Mouse (Mus musculus) B cell, adult 2 months (primary cell): ENCODE results near the gene Dclre1a.

ENCODE experiments used
- DNase-seq, 2 experiments: peaks; one replicate each; pipeline ENCODE4 v3.0.0; 2022

Dclre1a gene

DNA sequence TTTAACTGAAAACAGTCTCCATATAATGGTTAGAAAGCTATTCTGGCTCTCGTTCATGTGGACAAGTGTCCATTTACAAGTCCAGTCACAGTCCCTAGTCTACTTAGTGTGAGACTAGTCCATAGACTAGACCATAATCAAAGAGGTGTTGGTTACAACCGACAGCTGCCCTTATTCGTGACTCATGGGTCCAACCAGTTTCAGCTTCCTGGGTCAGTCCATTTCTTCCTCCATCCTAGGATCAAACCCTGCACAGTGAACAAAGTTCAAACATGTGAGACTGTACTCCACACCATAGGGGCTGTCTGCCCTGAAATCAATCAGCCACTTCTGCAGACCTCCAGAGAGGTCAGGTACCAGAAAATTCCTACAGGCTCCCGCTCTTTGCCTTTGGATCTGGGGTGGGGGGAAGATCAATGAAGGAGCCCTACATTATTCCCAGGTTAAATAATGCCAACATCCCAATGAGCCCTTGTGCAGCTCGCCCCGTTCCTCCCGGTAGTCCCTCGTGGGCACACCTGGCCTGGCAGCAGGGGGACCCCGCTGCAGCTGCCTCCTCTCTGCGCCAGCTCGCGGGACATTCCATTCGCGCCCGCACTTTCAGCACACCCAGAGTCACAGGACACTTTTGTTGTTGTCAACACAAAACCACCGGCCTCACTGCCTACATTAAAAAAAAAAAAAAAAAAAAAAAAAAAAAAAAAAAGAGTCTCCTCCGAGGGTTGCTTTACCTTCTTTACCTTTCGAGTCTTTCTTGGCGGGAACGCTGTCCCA is at the start of gene Dclre1a:
Gene Dclre1a (minus strand): TSS at position 767 of the 774 bp plus-strand sequence.
- peak; percentile 72 to 74 for DNase-seq

DNA sequence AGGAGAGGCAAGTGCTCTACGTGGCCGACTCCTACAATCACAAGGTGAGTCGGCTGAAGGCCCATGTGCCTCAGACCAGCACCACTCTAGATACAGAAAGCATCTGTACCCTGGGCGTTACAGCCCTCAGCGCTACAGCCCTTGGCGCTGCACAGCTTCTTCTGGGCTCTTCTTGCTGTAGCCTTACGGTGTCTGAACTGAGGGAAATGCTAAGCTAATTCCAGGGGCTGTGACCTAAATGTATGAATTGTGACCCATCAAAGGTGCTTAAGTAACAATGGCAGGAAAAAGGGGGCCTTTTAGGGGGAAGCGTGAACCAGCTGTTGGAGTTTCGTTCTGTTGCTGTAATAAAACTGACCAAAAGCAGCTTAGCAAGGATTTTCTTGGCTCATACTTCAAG is 44.5 kb upstream of the Dclre1a start:
- no peak for DNase-seq

DNA sequence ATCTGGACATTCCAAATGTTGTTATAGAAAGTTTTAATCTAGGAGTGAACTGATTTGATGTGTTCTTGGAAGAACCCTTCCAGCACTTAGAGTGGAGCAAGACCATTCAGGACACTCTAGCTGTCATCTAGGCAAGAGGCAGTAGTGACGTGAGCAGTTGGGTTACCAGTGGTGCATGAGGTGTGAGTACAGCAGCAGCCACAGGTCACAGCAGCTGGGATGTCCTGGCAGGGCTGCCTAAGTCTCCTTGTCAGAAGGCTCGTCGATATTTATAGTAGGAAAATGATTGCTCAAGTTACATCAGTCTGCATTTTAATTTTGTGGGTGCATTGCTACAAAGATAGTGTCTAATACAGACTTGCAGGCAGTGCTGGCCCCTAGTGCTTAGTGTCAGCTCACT is 42.2 kb upstream of the Dclre1a start:
- no peak for DNase-seq

GRCm38 (mm10) chr19:56589455-56589854 is 41.4 kb upstream of the Dclre1a start:
- DNase-seq: no peak

DNA sequence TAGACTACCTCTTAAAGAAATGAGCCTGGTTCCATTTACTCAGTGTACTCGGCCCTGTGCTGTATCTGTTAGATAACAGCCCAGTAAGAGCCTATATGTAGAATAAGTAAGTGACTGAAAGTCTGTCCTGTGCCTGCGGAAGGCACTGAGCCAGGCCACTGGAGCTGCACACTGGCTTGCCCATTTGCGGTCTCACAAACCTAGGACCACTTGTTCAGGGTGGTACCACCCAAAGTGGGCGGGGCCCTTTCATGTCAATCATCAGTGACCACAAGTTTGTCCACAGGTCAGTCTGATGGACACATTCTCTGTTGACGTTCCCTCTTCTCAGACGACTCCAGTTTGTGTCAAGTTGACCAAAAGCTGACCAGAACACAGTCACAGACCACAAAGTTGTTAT is 41.0 kb upstream of the Dclre1a start:
- DNase-seq: no peak

GRCm38 (mm10) chr19:56588205-56588626 is 40.2 kb upstream of the Dclre1a start:
- no peak for DNase-seq

DNA sequence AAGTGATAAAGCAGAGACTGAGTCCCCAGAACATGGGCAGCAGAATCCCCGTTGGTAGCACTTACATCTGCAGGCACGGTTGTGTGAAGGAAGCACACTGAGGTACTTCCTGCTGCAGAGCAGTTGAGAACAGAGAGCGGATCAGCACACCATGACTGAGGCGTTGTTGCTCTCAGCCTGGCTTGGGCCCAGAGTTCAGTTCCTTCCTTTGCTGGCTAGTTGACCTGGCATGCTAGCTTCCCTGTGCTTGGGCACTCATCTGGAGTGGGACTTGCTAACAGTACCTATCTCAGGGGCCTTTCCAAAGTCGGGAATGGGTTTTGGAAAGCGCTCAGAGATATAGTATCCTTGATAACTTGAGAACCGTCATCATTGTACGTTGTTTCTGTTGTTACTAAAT is 38.3 kb upstream of the Dclre1a start:
- DNase-seq: no peak

GRCm38 (mm10) chr19:56584288-56584687 is 36.3 kb upstream of the Dclre1a start:
- DNase-seq: no peak

DNA sequence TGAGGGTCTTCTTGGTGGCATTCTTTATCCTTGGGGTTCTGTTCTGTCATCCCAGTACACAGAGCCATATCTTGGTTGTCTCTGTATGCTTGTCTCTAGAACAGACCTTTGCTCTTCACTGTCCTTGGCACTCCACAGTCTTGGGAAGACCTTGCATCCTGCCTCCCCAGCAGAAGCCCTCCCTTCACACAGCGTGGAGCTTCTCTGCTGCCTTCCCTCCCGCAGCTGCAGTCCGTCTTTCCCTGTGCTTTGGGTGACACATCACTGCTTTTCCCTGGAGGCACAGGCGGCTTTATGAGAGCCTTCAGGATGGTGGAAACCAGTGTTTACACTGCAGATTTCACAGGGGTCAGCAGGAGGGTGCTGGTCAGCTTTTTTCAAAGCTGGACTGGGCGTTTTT is 35.8 kb upstream of the Dclre1a start:
- DNase-seq: no peak

- no peak for DNase-seq
Observed at GRCm38 (mm10) chr19:56581981-56582380, 34.0 kb upstream of the Dclre1a start.

GRCm38 (mm10) chr19:56577801-56578200 is 29.8 kb upstream of the Dclre1a start:
- DNase-seq: no peak

DNA sequence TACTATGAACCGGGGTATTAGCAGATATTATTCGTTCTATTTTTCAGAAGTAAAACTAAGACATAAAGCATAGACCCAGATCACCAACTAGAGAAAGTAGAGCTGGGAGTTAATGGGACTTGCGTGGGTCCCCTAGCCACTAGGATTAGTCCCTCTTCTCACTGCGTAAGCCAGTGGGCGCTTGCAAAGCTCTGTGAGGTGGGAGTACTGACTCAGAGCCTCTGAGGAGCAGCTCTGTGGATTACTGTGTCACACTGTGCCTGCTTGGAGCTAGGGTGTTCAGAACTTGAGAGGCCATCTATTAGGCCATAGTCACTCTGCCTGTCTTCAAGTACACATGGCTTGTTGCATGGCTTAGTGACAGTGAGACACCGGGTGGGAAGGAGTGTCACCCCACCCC is 25.2 kb upstream of the Dclre1a start:
- no peak for DNase-seq

- DNase-seq: no peak
Observed at GRCm38 (mm10) chr19:56571913-56572312, 23.9 kb upstream of the Dclre1a start.

DNA sequence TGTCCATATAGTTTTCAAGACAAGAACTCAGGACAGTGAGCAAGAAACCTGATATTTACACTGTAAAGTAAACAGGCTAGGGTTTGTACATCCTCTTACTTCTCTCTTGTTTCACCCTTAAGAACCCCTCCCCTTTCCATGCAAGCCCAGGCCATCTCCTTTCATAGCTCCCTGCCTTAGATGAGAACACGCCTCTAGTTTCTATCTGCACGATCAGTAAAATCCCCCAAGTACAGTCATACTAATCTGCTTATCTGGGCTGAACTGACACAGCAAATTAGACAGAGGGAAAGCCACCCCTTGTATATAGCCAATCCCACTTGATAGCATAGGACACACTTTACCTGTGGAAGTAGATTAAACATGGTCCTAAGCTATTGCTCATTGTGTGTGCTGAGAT is 23.2 kb upstream of the Dclre1a start:
- DNase-seq: no peak

- no peak for DNase-seq
Observed at GRCm38 (mm10) chr19:56570781-56571180, 22.8 kb upstream of the Dclre1a start.

DNA sequence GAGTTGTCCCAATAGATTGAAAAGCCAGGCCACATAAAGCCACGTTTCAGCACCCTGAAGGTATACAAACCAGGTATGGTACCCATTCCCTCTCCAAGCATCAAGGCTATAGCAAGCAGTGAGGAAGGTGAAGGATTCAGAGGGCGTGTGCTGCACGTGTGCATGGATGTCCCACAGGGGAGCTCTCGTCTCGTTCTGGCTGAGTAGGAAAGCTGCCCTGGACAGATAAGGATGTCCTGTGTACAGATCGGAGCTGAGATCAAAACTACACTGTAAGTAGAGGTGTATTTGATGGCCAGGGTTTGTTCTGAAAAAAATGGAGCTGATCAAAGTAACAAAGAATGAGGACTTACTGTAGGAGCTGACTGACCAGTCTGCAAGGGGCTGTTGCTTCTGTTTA is 18.9 kb upstream of the Dclre1a start:
- DNase-seq: no peak

- DNase-seq: no peak
Observed at GRCm38 (mm10) chr19:56566041-56566440, 18.0 kb upstream of the Dclre1a start.

- DNase-seq: peak in 1 of 2 experiments; percentile 6
Observed at GRCm38 (mm10) chr19:56565358-56565757, 17.3 kb upstream of the Dclre1a start.

DNA sequence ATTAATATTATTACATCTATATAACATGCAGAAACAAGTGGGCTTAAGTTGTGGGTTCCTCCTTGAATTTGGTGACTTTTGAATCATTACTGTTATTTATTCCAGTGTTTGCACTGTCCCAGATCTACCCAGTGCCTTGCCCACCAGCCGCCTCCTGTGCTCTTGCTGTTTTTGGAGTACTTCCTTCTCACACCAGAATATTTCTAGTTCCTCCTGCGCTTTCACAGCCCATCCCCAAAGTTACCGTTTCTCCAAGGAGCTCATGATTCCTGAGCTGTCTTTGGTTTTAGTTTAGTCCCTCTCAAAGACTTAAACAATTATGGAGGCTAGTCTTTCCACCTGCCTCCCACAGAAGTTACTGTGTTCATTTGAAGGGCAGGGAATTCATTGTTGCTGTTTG is 15.4 kb upstream of the Dclre1a start:
- DNase-seq: no peak

GRCm38 (mm10) chr19:56562433-56563138 is 14.6 kb upstream of the Dclre1a start:
- DNase-seq: no peak

DNA sequence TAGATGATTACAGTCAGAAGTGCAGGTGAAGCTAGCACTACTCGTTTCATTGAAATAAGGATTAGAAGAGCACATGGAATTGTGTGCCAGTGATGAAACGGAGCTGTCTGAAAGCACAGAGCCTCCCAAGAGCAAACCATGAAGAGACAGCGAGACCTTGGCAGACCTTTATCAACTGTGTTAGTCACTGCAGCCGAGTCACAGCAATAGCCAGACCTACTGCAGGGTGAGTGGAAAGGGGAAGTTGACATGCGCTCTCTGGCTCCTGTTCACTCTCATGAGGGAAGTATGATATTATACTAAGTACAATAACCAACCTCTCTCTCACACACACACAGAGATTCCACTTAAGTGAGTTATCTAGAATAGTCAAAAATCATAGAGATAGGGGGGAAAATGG is 8.0 kb upstream of the Dclre1a start:
- DNase-seq: peak; percentile 32

DNA sequence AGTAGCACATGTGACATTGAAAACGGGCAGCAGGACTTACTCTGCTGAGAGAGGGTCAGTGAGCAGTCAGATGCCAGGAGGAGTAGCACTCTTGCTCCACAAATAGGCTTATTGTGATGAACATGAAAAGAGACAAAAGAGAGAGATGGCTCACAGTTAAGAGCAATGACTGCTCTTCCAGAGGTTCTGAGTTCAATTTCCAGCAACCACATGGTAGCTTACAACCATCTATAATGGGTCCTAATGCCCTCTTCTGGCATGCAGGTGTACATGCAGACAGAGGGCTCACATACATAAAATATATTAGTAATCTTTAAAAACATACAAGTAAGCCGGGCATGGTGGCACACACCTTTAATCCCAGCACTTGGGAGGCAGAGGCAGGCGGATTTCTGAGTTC is 5.2 kb upstream of the Dclre1a start:
- DNase-seq: no peak

DNA sequence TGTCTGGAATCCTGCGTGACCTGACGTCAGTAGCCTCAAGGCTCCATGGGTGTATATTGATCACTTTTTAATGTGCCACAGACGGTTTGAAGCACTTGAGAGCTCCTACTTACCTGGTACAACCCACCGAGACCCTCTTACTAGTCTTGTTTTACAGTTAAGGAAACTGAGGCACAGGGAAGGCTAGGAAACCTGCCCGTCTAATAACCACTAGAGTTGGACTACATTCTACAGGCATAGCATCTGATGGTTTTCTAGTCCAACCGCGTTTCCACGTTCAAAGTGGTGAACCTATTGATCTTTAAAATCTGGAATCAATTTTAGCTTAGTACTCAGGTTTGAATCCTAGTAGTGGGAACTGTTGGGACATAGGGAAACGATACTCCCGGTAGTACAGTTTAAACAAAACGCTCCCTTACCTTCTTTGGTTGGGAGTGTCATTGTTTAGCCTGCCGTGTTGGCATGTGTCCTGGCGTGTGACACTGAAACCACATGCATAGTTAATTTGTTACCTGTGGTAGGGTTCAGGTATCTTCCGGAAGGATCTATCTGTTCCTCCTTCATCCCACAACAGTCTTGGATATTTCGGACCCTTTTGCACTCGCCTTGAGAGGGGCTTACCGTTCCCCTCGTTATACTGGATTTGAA is 1.1 kb upstream of the Dclre1a start:
- DNase-seq: no peak
